Mouse (Mus musculus) brain, embryonic 14.5 days (tissue): ENCODE data around the gene Mcpt9.

Source experiments
- CTCF ChIP-seq: fragments of 200-500 bp; IDR thresholded peaks from 2 replicates; pipeline ENCODE4 v1.5.1; 2012; ENCODE audit warnings: inconsistent platforms, mild to moderate bottlenecking, moderate library complexity, borderline replicate concordance; ENCODE audit not compliant: insufficient read depth, insufficient read length; ENCODE audit errors: extremely low read depth
- POLR2A ChIP-seq: fragments of 200-500 bp; IDR thresholded peaks from 2 replicates; pipeline ENCODE4 v1.6.1; 2012; ENCODE audit warnings: mild to moderate bottlenecking, inconsistent platforms, borderline replicate concordance; ENCODE audit not compliant: poor library complexity, insufficient read depth, insufficient read length, severe bottlenecking; ENCODE audit errors: extremely low read depth

GRCm38 (mm10) chr14:56013924-56014323 is 16.4 kb downstream of the Mcpt9 start:
- no peak for TF ChIP-seq CTCF
- TF ChIP-seq POLR2A, result no peak
